Mouse (Mus musculus) heart, postnatal 25 days (tissue): ENCODE results near the gene Syt5. TPM values are rescaled to one million over a fixed set of nuclear protein-coding genes. Genes with fewer than 3 reads are reported as not detected.

Source experiments
- DNase-seq: peaks from one replicate; pipeline ENCODE4 v3.0.0; 2022; ENCODE audit warnings: low spot score
- intact Hi-C: fragments of 180-260 bp; cut with DNase I; formaldehyde crosslinking; loops from one replicate; pipeline ENCODE4 v1.15.1; 2025
- microRNA-seq: library from miRNA; unstranded; fragments of <30 nt; microRNA quantifications from one replicate; pipeline ENCODE4 v1.2.0, GENCODE M21; 2022
- total RNA-seq, 2 experiments: library from RNA; stranded (reverse); gene quantifications; 2 replicates each; pipeline ENCODE4 v1.2.3; 2021

Syt5 gene
- total RNA-seq, 2 experiments from 2014 or later, result 0.94 to 1.1 TPM

GRCm38 (mm10) chr7:4503858-4504257 is 43.5 kb downstream of the Syt5 start:
- no peak for DNase-seq
- intact Hi-C loops, result loop anchor here (10.0 kb wide), 1 partner anchor 369 kb away; the partner anchor contains the start of gene Leng8

DNA sequence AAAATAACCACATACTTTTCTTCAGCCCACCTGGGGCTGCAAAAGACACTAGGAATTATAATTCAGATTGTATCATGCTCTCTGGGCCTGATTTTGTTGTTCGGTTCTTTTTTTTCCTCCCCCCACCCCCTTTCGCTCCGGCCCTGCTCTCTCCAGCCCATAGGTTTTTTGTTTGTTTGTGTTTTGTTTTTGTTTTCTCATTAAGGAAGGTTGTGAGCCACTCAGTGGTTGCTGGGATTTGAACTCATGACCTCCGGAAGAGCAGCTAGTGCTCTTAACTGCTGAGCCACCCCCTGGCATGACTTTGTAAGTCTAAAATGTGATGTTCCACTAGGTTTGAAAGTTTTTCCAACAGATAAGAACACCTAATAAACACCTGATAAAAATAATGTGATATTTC is 44.2 kb downstream of the Syt5 start:
- DNase-seq, result no peak
- intact Hi-C loops, result loop anchor here (10.0 kb wide), 1 partner anchor 368 kb away; the partner anchor contains the start of gene Leng8

DNA sequence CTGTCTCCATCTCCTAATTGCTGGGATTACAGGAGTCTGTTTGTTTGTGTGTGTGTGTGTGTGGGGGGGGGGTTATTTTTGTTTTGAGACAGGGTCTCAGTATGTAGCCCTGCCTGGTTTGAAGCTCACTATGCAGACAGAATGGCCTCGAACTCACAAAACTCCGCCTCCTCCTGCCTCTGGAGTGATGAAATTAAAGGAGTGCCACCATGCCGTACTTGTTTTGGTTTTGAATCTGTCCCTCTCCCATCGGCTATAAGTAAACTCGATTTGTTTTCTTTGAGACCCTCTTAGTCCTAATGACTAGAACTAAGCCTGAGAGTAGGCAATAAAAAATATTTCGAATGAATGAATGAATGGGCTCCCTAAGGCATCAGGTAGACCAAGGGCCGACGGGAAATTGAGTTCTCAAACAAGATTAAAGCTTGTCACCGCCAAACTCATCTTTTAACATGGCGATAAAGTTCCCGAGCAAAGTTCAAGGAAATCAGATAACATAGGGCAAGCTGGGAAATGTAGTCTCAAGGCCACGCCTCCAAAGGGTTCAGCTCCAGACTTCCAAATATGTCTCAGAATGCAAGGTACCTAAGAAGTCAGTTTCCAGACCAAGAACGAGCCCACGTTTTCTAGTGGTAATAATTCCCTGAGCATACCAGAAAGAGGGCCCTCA is 44.8 kb downstream of the Syt5 start:
- no peak for DNase-seq
- intact Hi-C loops, result loop anchor here (10.0 kb wide), 1 partner anchor 368 kb away; the partner anchor contains the start of gene Leng8

- intact Hi-C loops, result loop anchor here (10.0 kb wide), 1 partner anchor 367 kb away; the partner anchor contains the start of gene Leng8
- peak; percentile 91 for DNase-seq
These were observed 45.6 kb downstream of the Syt5 start, which contains the start of gene Ppp1r12c for GRCm38 (mm10) chr7:4501558-4502397. TSS of gene Ppp1r12c (minus strand) at chr7:4501680.

GRCm38 (mm10) chr7:4500892-4501471 is 46.4 kb downstream of the Syt5 start:
- intact Hi-C loops, result loop anchor here (10.0 kb wide), 1 partner anchor 366 kb away; the partner anchor contains the start of gene Leng8

GRCm38 (mm10) chr7:4499034-4499433 is 48.3 kb downstream of the Syt5 start:
- intact Hi-C loops, result loop anchor here (2.0 kb wide), 1 partner anchor 20 kb away; no protein-coding TSS in a partner anchor
- no peak for DNase-seq

More at GRCm38 (mm10) chr7:4500892-4501471, 46.4 kb downstream of the Syt5 start:
- no peak for DNase-seq

GRCm38 (mm10) chr7:4498251-4498650 is 49.1 kb downstream of the Syt5 start:
- DNase-seq, result peak; percentile 87
- intact Hi-C loops, result loop anchor here (2.0 kb wide), 1 partner anchor 19 kb away; no protein-coding TSS in a partner anchor

- intact Hi-C loops, result no loop called here
- no peak for DNase-seq
These were observed 50.0 kb downstream of the Syt5 start for GRCm38 (mm10) chr7:4497271-4497903.

DNA sequence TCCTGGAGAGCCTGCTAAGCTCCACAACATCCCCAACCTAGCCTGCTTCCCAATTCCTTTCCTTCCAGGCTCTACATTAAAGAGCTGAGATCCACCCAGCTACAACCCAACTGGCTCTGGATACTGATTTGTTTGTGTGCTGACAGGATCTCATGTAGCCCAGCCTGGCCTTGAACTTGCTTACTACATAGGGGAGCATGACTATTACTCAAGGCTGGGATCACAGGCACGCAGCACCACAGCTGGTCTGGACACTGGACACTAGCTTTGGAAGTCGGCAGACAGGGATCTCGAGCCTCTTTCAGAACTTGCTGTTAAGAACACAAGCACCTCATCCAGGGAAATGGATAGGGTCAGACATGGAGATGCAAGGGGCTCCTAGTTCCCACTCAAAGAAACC is 50.9 kb downstream of the Syt5 start:
- intact Hi-C loops, result no loop called here
- DNase-seq, result no peak

DNA sequence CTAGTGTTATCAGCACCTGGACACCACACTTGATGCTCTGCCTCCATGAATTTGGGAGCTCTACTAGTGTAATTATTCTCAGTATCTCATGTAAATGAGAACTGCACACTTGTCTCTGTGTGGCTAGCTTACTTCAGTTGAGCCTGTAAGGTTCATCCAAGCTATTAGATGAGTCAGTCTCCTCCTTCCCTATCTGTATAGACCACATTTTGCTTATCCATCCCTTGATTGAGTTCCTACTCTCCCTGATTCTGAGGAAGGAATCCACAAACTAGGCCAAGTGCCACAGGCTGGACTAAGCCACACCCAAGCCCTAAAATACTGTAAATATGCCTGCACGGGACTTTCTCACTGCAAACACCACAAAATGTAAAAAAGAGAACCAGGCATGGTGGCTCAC is 53.4 kb downstream of the Syt5 start:
- intact Hi-C loops, result no loop called here
- DNase-seq, result no peak

DNA sequence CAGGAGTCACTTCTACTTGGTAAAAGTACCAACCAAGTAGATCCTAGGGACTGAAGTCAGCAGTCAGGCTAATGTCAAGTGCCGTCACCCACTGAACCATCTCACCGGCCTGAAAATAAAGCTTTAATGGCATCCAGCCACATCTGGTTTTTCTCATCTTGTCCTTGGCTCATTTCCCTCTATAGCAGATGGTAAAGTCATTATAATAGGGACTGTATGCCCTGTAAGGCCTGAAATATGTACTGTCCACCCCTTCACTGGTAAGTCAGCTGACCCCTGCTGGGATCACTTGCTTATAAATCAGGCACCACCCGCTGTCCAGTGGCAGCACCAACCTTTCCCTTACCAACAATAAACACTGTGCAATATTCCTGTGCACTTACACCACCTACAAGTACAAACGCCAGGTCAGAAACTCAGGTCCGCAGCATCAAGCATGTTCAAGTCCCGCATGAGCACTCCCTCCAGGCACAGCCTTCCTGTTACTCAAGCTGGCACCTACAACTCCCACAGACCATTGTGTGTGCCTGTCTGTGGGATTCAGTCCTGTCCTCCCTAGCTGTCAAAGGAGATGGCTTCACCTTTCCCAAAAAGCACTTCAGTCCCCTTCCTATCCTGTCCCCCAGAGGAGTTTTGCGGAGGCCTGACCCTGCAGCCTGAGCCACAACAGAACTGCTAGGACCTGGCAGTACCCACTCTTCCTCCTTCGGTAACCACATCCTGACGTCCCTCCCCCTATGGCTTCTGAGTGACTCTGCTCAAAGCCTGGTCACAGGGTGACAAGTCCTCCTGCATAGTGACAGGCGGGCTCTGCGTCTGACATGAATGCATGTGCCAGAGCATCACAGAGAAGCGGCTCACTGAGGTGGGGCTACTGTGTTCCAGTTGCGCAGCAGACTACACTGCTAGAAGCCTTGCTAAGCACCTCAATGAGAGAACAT is 54.8 kb downstream of the Syt5 start:
- intact Hi-C loops, result no loop called here
- DNase-seq, result no peak

GRCm38 (mm10) chr7:4491308-4491707 is 56.0 kb downstream of the Syt5 start:
- intact Hi-C loops, result no loop called here
- peak; percentile 63 for DNase-seq

Small RNA genes lying within 50 kb of the gene (microRNA-seq; reads per million reads assigned to microRNA genes)
- gene Gm23577, result not detected

Other genes starting within 250 kb of the Syt5 start
- gene Ncr1, start 209.8 kb downstream of the Syt5 start, total RNA-seq, result not detected
- under 1 TPM; 0.16 to 0.34 TPM for gene Gp6, start 149.8 kb downstream of the Syt5 start, total RNA-seq
- gene Rdh13, start 101.9 kb downstream of the Syt5 start, total RNA-seq, result 10 to 100 TPM; 31.4 to 35.8 TPM
- gene Eps8l1, start 86.9 kb downstream of the Syt5 start, total RNA-seq, result 1 to 10 TPM; 2.3 to 3.6 TPM
- 10 to 100 TPM; 54.7 to 61.2 TPM for gene Ppp1r12c, start 45.9 kb downstream of the Syt5 start, total RNA-seq
- 10 to 100 TPM; 26.1 to 30.7 TPM for gene Tnnt1, start 31.2 kb downstream of the Syt5 start, total RNA-seq
- gene Tnni3, start 23.3 kb downstream of the Syt5 start, total RNA-seq, result over 10,000 TPM in 1 of 2 experiments, 1,000 to 10,000 TPM in 1; 9,719 to 10,316 TPM
- gene Dnaaf3, start 15.1 kb downstream of the Syt5 start, total RNA-seq, result 1 to 10 TPM; 2.6 to 3.2 TPM
- not detected for gene Ptprh, start 56.5 kb upstream of the Syt5 start, total RNA-seq
- 1 to 10 TPM; 4.9 to 6.4 TPM for gene Tmem86b, start 83.9 kb upstream of the Syt5 start, total RNA-seq
- gene Ppp6r1, start 111.5 kb upstream of the Syt5 start, total RNA-seq, result 10 to 100 TPM; 74.9 to 76.3 TPM
- 10 to 100 TPM; 32.1 to 33.3 TPM for gene Hspbp1, start 137.5 kb upstream of the Syt5 start, total RNA-seq
- 1 to 10 TPM; 1.1 to 1.3 TPM for gene Brsk1, start 143.1 kb upstream of the Syt5 start, total RNA-seq
- gene Tmem150b, start 177.7 kb upstream of the Syt5 start, total RNA-seq, result under 1 TPM; 0.22 to 0.23 TPM
- 10 to 100 TPM; 16.4 to 20.7 TPM for gene Kmt5c, start 192.6 kb upstream of the Syt5 start, total RNA-seq
- 1 to 10 TPM; 1.5 to 1.7 TPM for gene Cox6b2, start 205.6 kb upstream of the Syt5 start, total RNA-seq
- not detected for gene Fam71e2, start 223.8 kb upstream of the Syt5 start, total RNA-seq
- under 1 TPM in 1 of 2 experiments, not detected in 1; 0.26 TPM for gene Il11, start 235.3 kb upstream of the Syt5 start, total RNA-seq
- not detected for gene Tmem190, start 235.4 kb upstream of the Syt5 start, total RNA-seq
- gene Tmem238, start 242.1 kb upstream of the Syt5 start, total RNA-seq, result 1 to 10 TPM; 3.5 to 4.3 TPM
- gene Rpl28, start 245.3 kb upstream of the Syt5 start, total RNA-seq, result 100 to 1,000 TPM; 489 to 533 TPM